Mouse (Mus musculus) CD4-positive, CD25-positive, alpha-beta regulatory T cell, adult 9 weeks (primary cell): ENCODE measurements around the gene Paf1. TPM values are rescaled to one million over a fixed set of nuclear protein-coding genes. Genes with fewer than 3 reads are reported as not detected.

Experiments used
- polyA plus RNA-seq: library from polyadenylated mRNA; unstranded; fragments of 100-300 nt; shearing (Covaris generic); gene quantifications from one replicate; pipeline ENCODE4 v1.2.1, GENCODE M21; 2017

The Paf1 gene
- 96.0 TPM for polyA plus RNA-seq

DNA sequence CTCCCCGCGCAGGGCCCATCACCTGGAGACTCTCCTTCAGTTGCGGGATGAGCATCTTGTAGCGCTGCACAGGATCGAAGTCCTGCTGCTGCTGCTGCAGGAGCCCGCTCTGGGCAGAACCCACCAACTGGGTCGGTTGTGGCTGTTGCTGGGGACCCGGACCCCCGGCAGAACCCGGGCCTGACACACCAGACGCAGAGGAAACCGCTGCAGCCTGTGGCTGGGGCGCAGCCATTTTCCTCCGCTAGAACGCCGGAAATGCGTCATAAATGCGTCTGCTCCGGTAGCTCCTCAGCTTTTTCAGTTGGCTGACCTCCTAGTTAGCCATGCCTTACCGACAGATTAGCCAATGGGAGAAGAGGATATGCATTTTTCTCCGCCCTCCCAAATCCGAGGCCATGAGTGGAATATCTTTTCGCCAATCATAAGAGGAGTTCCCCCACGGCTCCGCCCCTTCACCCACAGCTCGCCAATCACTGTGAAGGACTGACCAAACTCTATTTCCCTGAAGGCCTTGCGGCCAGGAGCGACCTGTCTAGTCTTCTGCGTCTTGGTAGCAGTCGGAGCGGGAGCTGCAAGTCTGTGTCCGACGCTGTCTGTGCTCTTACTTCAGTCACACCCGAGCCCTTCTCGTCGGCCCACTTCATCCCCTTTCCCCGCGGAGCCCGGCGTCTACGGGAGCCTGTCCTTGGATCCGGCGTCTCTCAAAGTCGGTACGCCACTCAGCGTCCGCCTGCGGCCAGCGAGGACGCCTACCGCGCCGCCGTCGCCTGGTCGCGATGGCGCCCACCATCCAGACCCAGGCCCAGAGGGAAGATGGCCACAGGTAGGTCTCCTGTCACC, at the start of gene Paf1, which contains the start of gene Med29:
TSS of gene Paf1 (plus strand) at position 523 of the 843 bp plus-strand sequence.
TSS of gene Med29 (minus strand) at position 280 of the 843 bp plus-strand sequence.

DNA sequence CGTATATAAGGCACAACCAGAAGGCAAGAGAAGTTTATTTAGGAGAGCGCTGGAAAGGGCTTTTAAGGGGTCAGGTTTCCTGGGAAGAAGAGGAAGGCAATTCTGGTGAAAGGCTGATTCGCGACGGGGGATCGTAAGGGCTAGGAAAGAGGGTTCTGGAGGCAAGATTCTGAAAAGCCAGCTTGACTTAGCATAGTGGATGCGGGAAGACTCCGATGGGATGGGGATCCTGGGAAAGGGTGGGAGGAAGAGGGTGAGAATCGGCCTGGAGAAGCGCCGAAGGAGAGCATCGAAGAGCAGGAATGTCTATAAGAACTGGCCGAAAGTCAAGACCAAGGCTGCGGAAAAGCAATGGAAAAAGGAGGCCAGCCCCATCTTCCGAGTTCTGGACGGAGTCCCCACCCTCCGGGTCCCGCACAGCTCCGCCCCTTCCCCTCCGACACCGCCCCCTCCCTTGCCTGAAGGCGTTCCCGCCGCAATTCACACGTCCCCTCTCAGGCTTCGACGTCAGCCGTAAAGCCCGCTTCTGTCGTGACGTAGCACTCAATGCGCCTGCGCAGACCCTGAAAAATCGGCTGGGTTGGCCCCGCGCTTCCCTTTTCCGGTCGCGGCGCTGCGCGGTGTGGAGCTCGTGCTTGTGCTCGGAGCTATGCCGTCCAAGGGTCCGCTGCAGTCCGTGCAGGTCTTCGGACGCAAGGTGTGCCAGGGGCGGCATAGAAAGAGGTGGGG, 42.4 kb upstream of the Paf1 start, which contains the start of gene Rps16:
TSS of gene Rps16 (plus strand) at position 498 of the 729 bp plus-strand sequence.

DNA sequence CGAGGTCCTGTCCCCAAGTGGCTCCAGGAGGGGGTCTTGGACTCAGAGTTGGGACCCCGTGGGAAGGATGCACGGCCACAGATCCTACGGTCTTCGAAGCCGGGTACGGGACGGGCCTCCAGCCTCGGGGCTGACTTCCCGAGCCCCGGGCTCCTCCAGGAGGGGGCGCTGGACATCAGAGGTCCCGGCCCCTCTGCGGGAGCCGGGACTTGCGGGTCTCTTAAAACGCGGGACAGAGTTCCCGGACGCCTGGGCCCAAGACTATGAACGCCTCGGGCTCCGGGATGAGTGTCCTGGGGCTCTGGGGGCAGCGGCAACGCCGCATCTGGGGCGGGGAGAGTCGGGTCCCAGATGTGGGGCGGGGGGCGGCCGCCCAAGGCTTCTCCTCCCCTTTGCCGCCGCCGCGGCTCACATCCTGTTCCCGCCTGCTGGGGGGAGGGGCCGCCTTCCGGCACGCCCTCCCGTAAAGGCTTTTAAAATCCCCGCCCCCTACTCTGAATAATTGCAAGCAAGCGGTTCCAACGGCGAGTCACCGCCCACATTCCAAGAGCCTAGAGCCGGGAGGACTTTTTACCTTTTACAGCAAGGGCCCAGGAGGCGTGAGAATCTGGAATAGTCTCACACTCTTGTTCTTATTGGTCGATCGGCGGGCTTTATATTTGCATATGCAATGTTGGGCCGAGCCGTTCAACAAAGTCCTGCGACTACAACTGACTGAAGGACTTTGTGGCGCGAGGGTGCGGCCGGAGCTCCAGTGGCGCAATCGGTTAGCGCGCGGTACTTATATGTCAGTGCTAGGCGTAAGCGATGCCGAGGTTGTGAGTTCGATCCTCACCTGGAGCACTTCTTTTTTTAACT, 20.3 kb upstream of the Paf1 start, which contains the start of gene Plekhg2:
TSS of gene Plekhg2 (minus strand) at position 349 of the 858 bp plus-strand sequence.

DNA sequence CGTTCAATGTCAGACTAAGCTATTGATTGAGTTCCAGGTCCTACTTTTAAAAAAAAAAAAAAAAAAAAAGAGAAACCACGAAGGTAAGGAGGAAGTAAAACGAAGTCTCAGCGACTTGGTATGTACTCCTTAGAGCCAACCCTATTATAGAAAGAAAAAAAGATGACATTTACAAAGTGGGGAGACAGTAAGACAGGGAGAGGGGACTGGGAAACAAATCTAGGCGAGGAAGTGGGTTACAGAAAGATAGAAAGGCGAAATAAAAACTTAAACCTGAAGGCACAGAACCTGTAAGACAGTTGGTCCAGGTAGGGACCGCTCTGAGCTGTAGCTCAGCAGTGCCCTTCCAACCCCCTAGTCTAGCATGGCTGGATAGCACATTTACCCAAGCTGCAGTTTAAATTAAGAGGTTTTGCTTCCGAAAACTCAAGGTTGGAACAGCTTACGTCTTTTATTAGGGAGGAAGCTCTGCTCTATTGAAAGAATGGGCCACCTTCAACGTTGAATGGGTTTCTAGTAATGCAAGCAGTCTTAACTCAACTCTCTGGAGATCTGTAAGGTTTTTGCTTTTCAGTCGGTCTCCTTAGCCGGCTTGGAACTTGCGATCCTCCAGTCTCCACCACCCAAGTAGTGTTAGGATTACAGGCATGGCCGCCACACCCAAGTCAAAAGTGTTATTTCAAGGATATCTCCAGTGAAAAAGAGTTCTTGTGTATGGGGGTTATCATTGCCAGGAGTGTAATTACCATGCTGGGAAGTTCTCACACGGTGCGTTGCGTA, 12.3 kb upstream of the Paf1 start, which contains the start of gene Zfp36:
TSS of gene Zfp36 (minus strand) at position 17 of the 780 bp plus-strand sequence.

DNA sequence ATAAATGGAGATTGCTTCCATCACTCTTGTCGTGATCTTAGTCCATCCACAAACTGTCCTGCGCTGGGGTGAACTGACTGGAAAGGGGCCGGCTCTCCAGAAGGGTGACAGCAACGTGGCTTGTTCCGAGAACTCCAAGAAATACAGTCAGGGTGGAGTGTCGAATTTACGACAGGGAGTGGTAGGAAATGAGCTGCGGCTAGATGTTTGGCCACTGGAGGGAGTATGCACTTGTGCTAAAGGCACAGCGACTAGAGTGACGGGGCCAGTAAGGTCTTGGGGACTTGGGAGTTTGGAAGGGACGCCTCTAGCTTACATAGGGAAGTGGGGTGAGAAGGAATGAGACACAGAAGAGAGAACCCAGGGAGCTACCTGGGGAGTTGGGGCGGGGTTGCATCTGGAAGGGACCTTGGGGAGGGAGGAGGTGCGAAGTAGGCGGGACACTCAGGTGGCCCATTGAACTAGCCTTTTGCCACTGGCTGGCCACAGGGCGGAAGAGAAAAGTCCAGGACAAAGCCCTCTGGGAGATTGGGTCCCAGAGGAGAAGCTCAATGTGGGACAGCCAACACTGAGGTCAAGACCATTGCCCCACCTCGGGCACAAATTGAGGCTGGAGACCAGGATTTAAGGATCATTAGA, 44.3 kb downstream of the Paf1 start, which contains the start of gene Gmfg:
TSS of gene Gmfg (plus strand) at position 516 of the 639 bp plus-strand sequence.

Other genes starting within 250 kb of the Paf1 start
- gene Fbl, start 223.2 kb upstream of the Paf1 start, polyA plus RNA-seq, result 229 TPM
- 4.7 TPM for gene Dyrk1b, start 213.5 kb upstream of the Paf1 start, polyA plus RNA-seq
- 0.46 TPM for gene Eid2, start 125.1 kb upstream of the Paf1 start, polyA plus RNA-seq
- gene Eid2b, start 115.2 kb upstream of the Paf1 start, polyA plus RNA-seq, result 1.2 TPM
- gene Selenov, start 101.8 kb upstream of the Paf1 start, polyA plus RNA-seq, result not detected
- not detected for gene Dll3, start 90.7 kb upstream of the Paf1 start, polyA plus RNA-seq
- gene Timm50, start 80.9 kb upstream of the Paf1 start, polyA plus RNA-seq, result 37.1 TPM
- gene Supt5, start 54.2 kb upstream of the Paf1 start, polyA plus RNA-seq, result 218 TPM
- gene Rps16, start 42.3 kb upstream of the Paf1 start, polyA plus RNA-seq, result 1,274 TPM
- gene Plekhg2, start 20.4 kb upstream of the Paf1 start, polyA plus RNA-seq, result 101 TPM
- gene Zfp36, start 12.7 kb upstream of the Paf1 start, polyA plus RNA-seq, result 289 TPM
- gene Med29, start 243 bp upstream of the Paf1 start, polyA plus RNA-seq, result 33.4 TPM
- 477 TPM for gene Gmfg, start 44.5 kb downstream of the Paf1 start, polyA plus RNA-seq
- gene Lrfn1, start 59.0 kb downstream of the Paf1 start, polyA plus RNA-seq, result 0.11 TPM
- not detected for gene Ifnl2, start 117.5 kb downstream of the Paf1 start, polyA plus RNA-seq
- not detected for gene Ifnl3, start 129.9 kb downstream of the Paf1 start, polyA plus RNA-seq
- not detected for gene Sycn, start 147.9 kb downstream of the Paf1 start, polyA plus RNA-seq
- not detected for gene Nccrp1, start 154.3 kb downstream of the Paf1 start, polyA plus RNA-seq
- gene Samd4b, start 205.2 kb downstream of the Paf1 start, polyA plus RNA-seq, result 4.4 TPM
- gene Pak4, start 205.2 kb downstream of the Paf1 start, polyA plus RNA-seq, result 5.0 TPM
- not detected for gene Acp7, start 238.4 kb downstream of the Paf1 start, polyA plus RNA-seq